Mouse (Mus musculus): ENCODE data around the gene Cks1b.

GRCm38 (mm10) chr3:89367338-89367737 is 50.8 kb downstream of the Cks1b start:
- TF ChIP-seq GATA2 (IDR thresholded peaks at IDR 0.05; ENCODE audit: borderline replicate concordance, low read depth, low read length) (no peak), CTCF (IDR thresholded peaks at IDR 0.05; ENCODE audit: low read depth, low read length) (no peak), TAL1 (conservative IDR thresholded peaks at IDR 0.05; ENCODE audit: low read depth, low read length) (no peak), POLR2AphosphoS5 (IDR thresholded peaks at IDR 0.05; ENCODE audit: insufficient replicate concordance, low read depth, low read length) (no peak), GATA1 (IDR thresholded peaks at IDR 0.05; ENCODE audit: borderline replicate concordance, low read length) (no peak)

Measured in G1E (cell line).